Comparison of ENCODE assay signal across 8 mouse cellular contexts in the genomic region with DNA sequence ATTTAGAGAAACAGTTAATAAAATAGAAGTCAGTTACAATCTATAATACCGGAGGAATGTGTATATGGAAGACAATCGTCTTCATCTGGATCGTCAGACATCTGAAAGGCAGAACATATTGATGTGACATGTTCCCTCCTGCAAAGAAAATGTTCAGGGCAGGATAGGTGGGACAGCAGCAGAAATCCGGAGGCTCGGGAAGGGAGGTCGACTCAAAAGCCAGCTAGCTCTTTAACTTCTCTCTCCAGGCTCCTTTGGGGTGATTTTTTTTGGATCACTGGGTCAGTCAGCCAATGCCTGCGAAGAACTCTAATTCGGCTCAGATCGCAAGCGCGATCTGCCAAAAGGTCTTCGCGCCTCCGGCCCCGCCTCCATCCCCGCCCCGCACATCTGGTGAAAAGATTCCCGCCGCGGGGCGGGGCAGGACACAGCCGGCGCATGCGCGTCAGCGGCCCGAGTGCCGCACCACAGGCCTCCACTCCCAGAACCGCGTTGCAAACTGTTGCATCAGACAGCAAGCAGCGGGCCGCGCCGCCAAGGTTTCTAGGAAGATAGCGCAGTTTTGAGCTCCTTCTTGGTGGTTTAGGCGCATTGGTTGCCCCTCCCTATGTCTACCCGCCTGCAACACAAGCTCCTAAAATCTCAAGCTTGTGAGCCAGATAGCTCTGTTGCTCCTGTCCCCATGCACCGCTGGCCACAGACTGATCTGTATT. TPM values are rescaled to one million over a fixed set of nuclear protein-coding genes. Genes with fewer than 3 reads are reported as not detected.
DNase-seq lines count a peak whose midpoint lies in the region; ATAC-seq and TF ChIP-seq lines count a peak whose summit lies in the region.

No protein-coding gene starts in this region.

- ATAC-seq in forebrain, embryonic 16.5 days = peak; percentile 36
- ATAC-seq in neural tube, embryonic 15.5 days (ENCODE audit: low FRiP score) = peak; percentile 45

- H3K27ac ChIP-seq in forebrain, embryonic 16.5 days (ENCODE audit: low read length) = peak overlapping the region; percentile 7
- H3K27ac ChIP-seq in layer of hippocampus, adult 2 months = peak overlapping the region; percentile 69
- peak overlapping the region; percentile 62 for H3K27ac ChIP-seq in neural tube, embryonic 15.5 days (replicated peaks)

- H3K36me3 ChIP-seq in forebrain, embryonic 16.5 days (ENCODE audit: control insufficient read depth, insufficient read depth) = no peaks in the 10 kb centered on the region
- no peaks in the 10 kb centered on the region for H3K36me3 ChIP-seq in neural tube, embryonic 15.5 days

- TF ChIP-seq POLR2A in lung, adult 2 months (IDR thresholded peaks at IDR 0.05; ENCODE audit: borderline replicate concordance, extremely low read depth, low read depth, low read length) = peak; percentile 72; the same call in 1 of the 2 replicates

- 4% methylated on average over 38 of the region's 38 CpGs for WGBS in forebrain, embryonic 16.5 days
- WGBS in lung, adult 2 months = 4% methylated on average over 38 of the region's 38 CpGs
- WGBS in neural tube, embryonic 15.5 days = 3% methylated on average over 38 of the region's 38 CpGs

- H3K4me1 ChIP-seq in forebrain, embryonic 16.5 days (replicated peaks; ENCODE audit: control insufficient read depth, insufficient read depth, low read length) = peaks cover 30% of the 10 kb centered on the region
- H3K4me1 ChIP-seq in lung, adult 2 months (ENCODE audit: control insufficient read depth, insufficient read depth, low read length) = peaks cover 9% of the 10 kb centered on the region; the same call in 1 of the 2 replicates
- peaks cover 26% of the 10 kb centered on the region for H3K4me1 ChIP-seq in neural tube, embryonic 15.5 days

- H3K27me3 ChIP-seq in forebrain, embryonic 16.5 days (replicated peaks; ENCODE audit: control insufficient read depth, insufficient read depth, low read length) = no peaks in the 10 kb centered on the region
- peaks cover 15% of the 10 kb centered on the region; the same call in 1 of the 2 replicates for H3K27me3 ChIP-seq in neural tube, embryonic 15.5 days (replicated peaks)

- peak overlapping the region; percentile 79 for H3K4me2 ChIP-seq in forebrain, embryonic 16.5 days (ENCODE audit: low read length)
- peak overlapping the region; percentile 70 for H3K4me2 ChIP-seq in neural tube, embryonic 15.5 days

- H3K4me3 ChIP-seq in forebrain, embryonic 16.5 days (replicated peaks; ENCODE audit: low read length) = peak overlapping the region; percentile 41
- H3K4me3 ChIP-seq in layer of hippocampus, adult 2 months = peak overlapping the region; percentile 58
- H3K4me3 ChIP-seq in lung, adult 2 months (replicated peaks; ENCODE audit: extremely low read depth, low read depth, low read length) = peak overlapping the region; percentile 38
- peak overlapping the region; percentile 36 for H3K4me3 ChIP-seq in neural tube, embryonic 15.5 days (replicated peaks)

- no peak for TF ChIP-seq CTCF in layer of hippocampus, adult 2 months (conservative IDR thresholded peaks at IDR 0.05)
- TF ChIP-seq CTCF in lung, adult 2 months (IDR thresholded peaks at IDR 0.05; ENCODE audit: insufficient read depth, low read length) = no peak

- intact Hi-C loops in heart, postnatal 36 days (cut with DNase I) = loop anchor here (2.0 to 5.0 kb wide), 4 partner anchors 32 to 377 kb away; partner anchors contain the start of gene Cry2

- peak overlapping the region; percentile 23; the same call in 1 of the 2 replicates for H3K9ac ChIP-seq in forebrain, embryonic 16.5 days (replicated peaks; ENCODE audit: low read depth, low read length)
- peak overlapping the region; percentile 45; the same call in 1 of the 2 replicates for H3K9ac ChIP-seq in neural tube, embryonic 15.5 days (replicated peaks)

- DNase-seq in ES-CJ7 (ENCODE audit: low read depth, low spot score) = peak; percentile 93
- peak; percentile 85 for DNase-seq in c-Kit-positive CD71-positive TER-119-negative erythroid progenitor cells, embryonic 14.5 days (ENCODE audit: low read depth)
- peak; percentile 91 to 93 for DNase-seq in heart, postnatal 36 days
- DNase-seq in layer of hippocampus, adult 2 months (ENCODE audit: low spot score in 2 of 2) = peak; percentile 86 to 87
- DNase-seq in lung, adult 2 months = peak; percentile 85
- DNase-seq in testis, postnatal 14 days (ENCODE audit: low spot score) = peak; percentile 88

- H3K9me3 ChIP-seq in forebrain, embryonic 16.5 days (ENCODE audit: control insufficient read depth, low read length) = no peaks in the 10 kb centered on the region
- no peaks in the 10 kb centered on the region for H3K9me3 ChIP-seq in neural tube, embryonic 15.5 days (replicated peaks)

RNA-seq across cellular contexts. Expression of gene Creb3l1, which starts 31.0 kb away (rescaled TPM):
- 1.3 and 1.9 TPM in 2 replicates for polyA plus RNA-seq in forebrain, embryonic 16.5 days (2015; fragmentation: Nextera tagmentation; extraction: Ambion mirVana)
- total RNA-seq in heart, postnatal 36 days (2021) = 1 to 10 TPM; 4.4 TPM
- total RNA-seq in layer of hippocampus, adult 2 months (2021) = 1 to 10 TPM; 3.2 to 3.6 TPM
- 11.6 and 15.0 TPM in 2 replicates for polyA plus RNA-seq in lung, adult 2 months (2012; rRNA removed)
- 3.4 and 5.2 TPM in 2 replicates for polyA plus RNA-seq in neural tube, embryonic 15.5 days (2015; fragmentation: Nextera tagmentation; extraction: Ambion mirVana)

RNA-seq across cellular contexts. Expression of gene Phf21a, which starts 37.7 kb away (rescaled TPM):
- 43.5 and 50.3 TPM in 2 replicates for polyA plus RNA-seq in forebrain, embryonic 16.5 days (2015; fragmentation: Nextera tagmentation; extraction: Ambion mirVana)
- 10 to 100 TPM; 24.8 to 30.1 TPM for total RNA-seq in heart, postnatal 36 days (2021)
- 100 to 1,000 TPM; 160 to 162 TPM for total RNA-seq in layer of hippocampus, adult 2 months (2021)
- 42.4 and 49.9 TPM in 2 replicates for polyA plus RNA-seq in lung, adult 2 months (2012; rRNA removed)
- 27.8 and 35.4 TPM in 2 replicates for polyA plus RNA-seq in neural tube, embryonic 15.5 days (2015; fragmentation: Nextera tagmentation; extraction: Ambion mirVana)

Comparison
In these comparisons a context has a peak if more than half of its experiments do, and no peak if none do; other contexts are left out.
1. Peak in every context shown above with its lines: DNase-seq, ATAC-seq, H3K4me3 ChIP-seq and H3K27ac ChIP-seq.
2. H3K27ac ChIP-seq: peak in every context shown above with its lines; median percentile 69 in layer of hippocampus, adult 2 months; 62 in neural tube, embryonic 15.5 days; 7 in forebrain, embryonic 16.5 days.